In the genomic region with DNA sequence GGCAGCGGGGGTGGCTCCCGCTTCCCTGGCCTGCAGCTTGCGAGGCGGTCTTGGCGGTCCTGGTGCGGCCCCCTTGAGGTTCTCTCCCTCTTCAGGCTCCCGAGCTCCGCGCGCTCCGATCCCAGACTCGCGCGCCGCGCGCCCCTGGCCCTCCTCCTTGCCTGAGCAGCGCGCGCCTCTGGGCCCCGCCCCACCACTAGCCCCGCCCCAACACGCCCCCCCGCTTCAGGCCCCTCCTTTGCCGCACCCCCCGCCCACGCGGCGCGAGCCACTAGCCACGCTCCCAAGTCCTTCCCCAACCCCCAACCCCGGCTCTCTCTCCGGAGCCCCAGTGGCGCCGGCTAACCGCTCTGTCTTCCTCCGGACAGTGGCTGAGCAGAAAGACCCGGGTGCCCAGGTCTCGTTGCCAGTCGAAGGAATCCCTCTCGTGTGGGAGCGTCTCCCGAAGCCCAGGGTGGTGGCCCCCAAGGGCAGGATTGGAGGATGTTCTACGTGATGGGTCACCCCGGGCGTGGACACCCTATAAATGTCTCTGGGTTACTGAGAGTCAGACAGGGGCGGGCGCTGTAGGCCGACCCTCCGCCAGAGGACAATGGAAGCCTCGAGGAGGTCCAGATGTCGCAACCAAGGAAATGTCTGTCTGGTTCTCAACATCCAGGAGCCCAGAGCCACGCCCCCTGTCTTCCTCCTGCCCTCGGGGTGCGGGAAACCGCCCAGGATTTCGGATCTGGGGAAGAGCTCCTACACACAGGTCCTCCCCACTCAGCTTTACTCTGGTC, we compare ENCODE assay signal across 8 mouse cellular contexts. TPM values are rescaled to one million over a fixed set of nuclear protein-coding genes. Genes with fewer than 3 reads are reported as not detected.
A peak's percentile ranks its signal among the peaks of the same experiment; 100 is the strongest.
DNase-seq lines count a peak whose midpoint lies in the region; ATAC-seq and TF ChIP-seq lines count a peak whose summit lies in the region.

No protein-coding gene starts in this region.

- H3K27me3 ChIP-seq in intestine, embryonic 14.5 days (replicated peaks; ENCODE audit: control insufficient read depth, insufficient read depth, low read length) = no peaks in the 10 kb centered on the region

- TF ChIP-seq CTCF in cortical plate, adult 2 months (IDR thresholded peaks at IDR 0.05; ENCODE audit: extremely low read depth, insufficient read depth, low read length) = no peak

- ATAC-seq in intestine, embryonic 14.5 days (replicated peaks; ENCODE audit: low FRiP score, low TSS enrichment, low read depth) = peak; percentile 82
- peak; percentile 24; the same call in 1 of the 2 replicates for ATAC-seq in megakaryocyte-erythroid progenitor cell, adult 5-6 weeks (replicated peaks; ENCODE audit: low FRiP score, low TSS enrichment, poor library complexity, severe bottlenecking)

- DNase-seq in ZHBTc4 (ENCODE audit: low read depth, low spot score) = peak; percentile 88
- peak; percentile 86 for DNase-seq in gastrocnemius, postnatal 25 days
- peak; percentile 88 for DNase-seq in intestine, embryonic 14.5 days (ENCODE audit: low spot score)
- DNase-seq in left cerebral cortex, postnatal 14 days (ENCODE audit: low spot score in 2 of 2) = peak; percentile 87 to 88
- peak; percentile 89 for DNase-seq in right cerebral cortex, postnatal 25 days
- peak; percentile 64 to 76 for DNase-seq in urinary bladder, postnatal 36 days (ENCODE audit: low spot score in 2 of 2)

- peak overlapping the region; percentile 74 for H3K4me2 ChIP-seq in intestine, embryonic 14.5 days (ENCODE audit: low read length)

- H3K9me3 ChIP-seq in intestine, embryonic 14.5 days (ENCODE audit: control insufficient read depth, low read length) = no peaks in the 10 kb centered on the region

- H3K4me1 ChIP-seq in cortical plate, adult 2 months (ENCODE audit: control insufficient read depth, insufficient read depth, low read length) = no peaks in the 10 kb centered on the region
- H3K4me1 ChIP-seq in intestine, embryonic 14.5 days (replicated peaks; ENCODE audit: control insufficient read depth, insufficient read depth, low read length) = peaks cover 8% of the 10 kb centered on the region; the same call in 1 of the 2 replicates

- WGBS in intestine, embryonic 14.5 days = under 1% methylated on average over 45 of the region's 57 CpGs

- H3K4me3 ChIP-seq in cortical plate, adult 2 months (ENCODE audit: insufficient read depth, low read length) = peak overlapping the region; percentile 98
- peak overlapping the region; percentile 64 for H3K4me3 ChIP-seq in intestine, embryonic 14.5 days (ENCODE audit: low read depth, low read length)

- TF ChIP-seq POLR2A in cortical plate, adult 2 months (IDR thresholded peaks at IDR 0.05; ENCODE audit: extremely low read depth, insufficient read depth, low read length) = 0 out of 2 replicates have a peak, but pooled peaks have one; percentile 16

- intact Hi-C loops in left cerebral cortex, postnatal 14 days (cut with DNase I) = no loop called here

- peak overlapping the region; percentile 50 for H3K9ac ChIP-seq in intestine, embryonic 14.5 days (ENCODE audit: low read length)

- H3K36me3 ChIP-seq in intestine, embryonic 14.5 days (ENCODE audit: control insufficient read depth, insufficient read depth, low read length) = no peaks in the 10 kb centered on the region

- H3K27ac ChIP-seq in cortical plate, adult 2 months (ENCODE audit: insufficient read depth, low read length) = peak overlapping the region; percentile 22; the same call in 1 of the 2 replicates
- peak overlapping the region; percentile 69 for H3K27ac ChIP-seq in intestine, embryonic 14.5 days (ENCODE audit: low read depth)

RNA-seq across cellular contexts. Expression of a gene that starts 1.4 kb away (rescaled TPM):
- 8.4 and 9.2 TPM in 2 replicates for polyA plus RNA-seq in cortical plate, adult 2 months (2012; rRNA removed)
- 1 to 10 TPM; 2.8 to 6.1 TPM for total RNA-seq in gastrocnemius, postnatal 25 days (2021)
- polyA plus RNA-seq in intestine, embryonic 14.5 days (2014; fragmentation: Nextera tagmentation; extraction: Ambion mirVana) = 3.1 and 4.2 TPM in 2 replicates
- 10 to 100 TPM; 10.5 to 11.3 TPM for total RNA-seq in left cerebral cortex, postnatal 14 days (2021)
- total RNA-seq in megakaryocyte-erythroid progenitor cell, adult 5-6 weeks (2014; fragmentation: Nextera tagmentation) = 1.7 and 3.0 TPM in 2 replicates
- 0.09 and 1.8 TPM in 2 replicates for total RNA-seq in megakaryocyte-erythroid progenitor cell, adult 5-6 weeks (2017)

RNA-seq across cellular contexts. Expression of a gene that starts 46.2 kb away (rescaled TPM):
- 35.0 and 36.0 TPM in 2 replicates for polyA plus RNA-seq in cortical plate, adult 2 months (2012; rRNA removed)
- 10 to 100 TPM; 19.5 to 21.6 TPM for total RNA-seq in gastrocnemius, postnatal 25 days (2021)
- polyA plus RNA-seq in intestine, embryonic 14.5 days (2014; fragmentation: Nextera tagmentation; extraction: Ambion mirVana) = 42.0 and 53.1 TPM in 2 replicates
- total RNA-seq in left cerebral cortex, postnatal 14 days (2021) = 10 to 100 TPM; 38.7 to 44.0 TPM
- 24.2 and 32.6 TPM in 2 replicates for total RNA-seq in megakaryocyte-erythroid progenitor cell, adult 5-6 weeks (2014; fragmentation: Nextera tagmentation)
- total RNA-seq in megakaryocyte-erythroid progenitor cell, adult 5-6 weeks (2017) = 67.4 and 131 TPM in 2 replicates

Comparison
In these comparisons a context has a peak if more than half of its experiments do, and no peak if none do; other contexts are left out.
1. Peak in every context shown above with its lines: DNase-seq, ATAC-seq, H3K4me3 ChIP-seq and H3K27ac ChIP-seq.